9 mouse cellular contexts compared by ENCODE assay signal in genomic region chr2:130564063-130564462, GRCm38 (mm10). TPM values are rescaled to one million over a fixed set of nuclear protein-coding genes. Genes with fewer than 3 reads are reported as not detected.
DNase-seq lines count a peak whose midpoint lies in the region; ATAC-seq and TF ChIP-seq lines count a peak whose summit lies in the region.
"Had no signal": no experiment of that assay in that cellular context is flagged by ENCODE, and none has a peak within 500 bp of the region (broad histone marks: within the 10 kb centered on the region; RNA-seq: fewer than 3 reads in every experiment).

No protein-coding gene starts in this region.

- TF ChIP-seq CTCF in testis, adult 2 months (IDR thresholded peaks at IDR 0.05; ENCODE audit: control insufficient read depth, insufficient read depth, insufficient replicate concordance, low read depth, low read length): no peak

- H3K36me3 ChIP-seq in heart, embryonic 12.5 days: peaks cover 22% of the 10 kb centered on the region
- no peaks in the 10 kb centered on the region for H3K36me3 ChIP-seq in testis, adult 2 months (ENCODE audit: control insufficient read depth, insufficient read depth, low read length)
- no peaks in the 10 kb centered on the region for H3K36me3 ChIP-seq in hindbrain, embryonic 11.5 days (ENCODE audit: control insufficient read depth, insufficient read depth, low read length)
- H3K36me3 ChIP-seq in midbrain, embryonic 10.5 days: peaks cover 24% of the 10 kb centered on the region

- no peaks in the 10 kb centered on the region for H3K9me3 ChIP-seq in heart, embryonic 12.5 days (replicated peaks)
- no peaks in the 10 kb centered on the region for H3K9me3 ChIP-seq in hindbrain, embryonic 11.5 days (ENCODE audit: control insufficient read depth, low read length)
- no peaks in the 10 kb centered on the region for H3K9me3 ChIP-seq in midbrain, embryonic 10.5 days (replicated peaks)

- peak overlapping the region; percentile 49; the same call in 1 of the 2 replicates for H3K27ac ChIP-seq in heart, embryonic 12.5 days (ENCODE audit: poor library complexity, severe bottlenecking)
- H3K27ac ChIP-seq in testis, adult 2 months (ENCODE audit: control insufficient read depth, insufficient read depth, low read depth, low read length): no peak overlapping the region
- no peak overlapping the region for H3K27ac ChIP-seq in hindbrain, embryonic 11.5 days (ENCODE audit: low read depth, low read length)
- H3K27ac ChIP-seq in midbrain, embryonic 10.5 days (replicated peaks): peak overlapping the region; percentile 86

- peak overlapping the region; percentile 89 for H3K4me3 ChIP-seq in heart, embryonic 12.5 days
- H3K4me3 ChIP-seq in testis, adult 2 months (ENCODE audit: control insufficient read depth, low read depth, low read length): peak overlapping the region; percentile 88
- H3K4me3 ChIP-seq in hindbrain, embryonic 11.5 days (ENCODE audit: low read depth, low read length): peak overlapping the region; percentile 89
- peak overlapping the region; percentile 84 for H3K4me3 ChIP-seq in midbrain, embryonic 10.5 days

- no peak for DNase-seq in heart, postnatal 14 days
- DNase-seq in testis, postnatal 10 days (ENCODE audit: low spot score): no peak
- no peak for DNase-seq in hindbrain, embryonic 11.5 days (ENCODE audit: low spot score)
- no peak for DNase-seq in midbrain, embryonic 10.5 days (ENCODE audit: low spot score)
- no peak for DNase-seq in adrenal gland, adult 8-10 months
- no peak for DNase-seq in left cerebral cortex, adult 9 months (ENCODE audit: low spot score in 2 of 2)

- H3K4me2 ChIP-seq in heart, embryonic 12.5 days: peak overlapping the region; percentile 92
- H3K4me2 ChIP-seq in hindbrain, embryonic 11.5 days (replicated peaks; ENCODE audit: low read depth, low read length): peak overlapping the region; percentile 88

- peak; percentile 27 for ATAC-seq in heart, embryonic 12.5 days (ENCODE audit: insufficient number of reproducible peaks, low FRiP score)
- peak; percentile 51; the same call in 1 of the 2 replicates for ATAC-seq in hindbrain, embryonic 11.5 days (ENCODE audit: low FRiP score)

- no peak for TF ChIP-seq POLR2A in testis, adult 2 months (IDR thresholded peaks at IDR 0.05; ENCODE audit: control insufficient read depth, low read depth, low read length)

- intact Hi-C loops in heart, postnatal 14 days (cut with DNase I): loop anchor here (2.0 kb wide), 1 partner anchor 33 kb away; no protein-coding TSS in a partner anchor

- H3K27me3 ChIP-seq in heart, embryonic 12.5 days (replicated peaks): no peaks in the 10 kb centered on the region
- H3K27me3 ChIP-seq in testis, adult 2 months (ENCODE audit: control insufficient read depth, insufficient read depth, low read length): no peaks in the 10 kb centered on the region
- H3K27me3 ChIP-seq in hindbrain, embryonic 11.5 days (ENCODE audit: control insufficient read depth, insufficient read depth, low read length): no peaks in the 10 kb centered on the region
- no peaks in the 10 kb centered on the region for H3K27me3 ChIP-seq in midbrain, embryonic 10.5 days (ENCODE audit: low read depth, poor library complexity, severe bottlenecking)

- WGBS in heart, embryonic 12.5 days: under 1% methylated on average over 23 of the region's 23 CpGs
- WGBS in hindbrain, embryonic 11.5 days: 2% methylated on average over 22 of the region's 23 CpGs
- WGBS in midbrain, embryonic 10.5 days: 1% methylated on average over 23 of the region's 23 CpGs

- H3K4me1 ChIP-seq in heart, embryonic 12.5 days (replicated peaks): peaks cover 17% of the 10 kb centered on the region
- H3K4me1 ChIP-seq in testis, adult 2 months (ENCODE audit: control insufficient read depth, insufficient read depth, low read length): peaks cover 13% of the 10 kb centered on the region
- 0 out of 2 replicates have a peak, but pooled peaks cover 3% of the 10 kb centered on the region for H3K4me1 ChIP-seq in hindbrain, embryonic 11.5 days (replicated peaks; ENCODE audit: control insufficient read depth, insufficient read depth, low read length)
- H3K4me1 ChIP-seq in midbrain, embryonic 10.5 days: peaks cover 23% of the 10 kb centered on the region

- peak overlapping the region; percentile 87 for H3K9ac ChIP-seq in heart, embryonic 12.5 days
- peak overlapping the region; percentile 85 for H3K9ac ChIP-seq in hindbrain, embryonic 11.5 days (ENCODE audit: low read depth, low read length)

RNA-seq across cellular contexts. Expression of gene Mrps26, which starts 0.5 kb away (rescaled TPM):
- 66.9 and 67.2 TPM in 2 replicates for polyA plus RNA-seq in heart, embryonic 12.5 days (2016; fragmentation: Nextera tagmentation; extraction: Ambion mirVana)
- total RNA-seq in heart, postnatal 14 days (2021): 10 to 100 TPM; 64.9 to 76.1 TPM
- polyA plus RNA-seq in testis, adult 2 months (2012; rRNA removed): 22.4 and 30.2 TPM in 2 replicates
- 77.4 and 86.5 TPM in 2 replicates for polyA plus RNA-seq in hindbrain, embryonic 11.5 days (2014; fragmentation: Nextera tagmentation; extraction: Ambion mirVana)
- 84.8 and 89.0 TPM in 2 replicates for polyA plus RNA-seq in midbrain, embryonic 10.5 days (2016; fragmentation: Nextera tagmentation; extraction: Ambion mirVana)
- total RNA-seq in adrenal gland, adult 8-10 months (2022): 10 to 100 TPM; 61.0 to 68.6 (median 65.5) TPM

RNA-seq across cellular contexts. Expression of gene Oxt, which starts 11.9 kb away (rescaled TPM):
- not detected in 2 replicates for polyA plus RNA-seq in heart, embryonic 12.5 days (2016; fragmentation: Nextera tagmentation; extraction: Ambion mirVana)
- total RNA-seq in heart, postnatal 14 days (2021): not detected
- polyA plus RNA-seq in testis, adult 2 months (2012; rRNA removed): not detected in 2 replicates
- polyA plus RNA-seq in hindbrain, embryonic 11.5 days (2014; fragmentation: Nextera tagmentation; extraction: Ambion mirVana): not detected in 2 replicates
- not detected in 2 replicates for polyA plus RNA-seq in midbrain, embryonic 10.5 days (2016; fragmentation: Nextera tagmentation; extraction: Ambion mirVana)
- total RNA-seq in adrenal gland, adult 8-10 months (2022): not detected
- total RNA-seq: layer of hippocampus, postnatal 14 days had no signal

RNA-seq across cellular contexts. Expression of gene Avp, which starts 18.3 kb away (rescaled TPM):
- 0.54 and 0.96 TPM in 2 replicates for polyA plus RNA-seq in heart, embryonic 12.5 days (2016; fragmentation: Nextera tagmentation; extraction: Ambion mirVana)
- total RNA-seq in heart, postnatal 14 days (2021): 1 to 10 TPM in 1 of 2 experiments, under 1 TPM in 1; 0.88 to 1.2 TPM
- not detected in 2 replicates for polyA plus RNA-seq in testis, adult 2 months (2012; rRNA removed)
- polyA plus RNA-seq in hindbrain, embryonic 11.5 days (2014; fragmentation: Nextera tagmentation; extraction: Ambion mirVana): not detected in 2 replicates
- polyA plus RNA-seq in midbrain, embryonic 10.5 days (2016; fragmentation: Nextera tagmentation; extraction: Ambion mirVana): not detected in 2 replicates
- total RNA-seq in adrenal gland, adult 8-10 months (2022): not detected

Comparison
In these comparisons a context has a peak if more than half of its experiments do, and no peak if none do; other contexts are left out.
1. H3K27ac ChIP-seq: peak in heart, embryonic 12.5 days (single experiment) and midbrain, embryonic 10.5 days (single experiment); none in testis, adult 2 months (single experiment) and hindbrain, embryonic 11.5 days (single experiment).
2. Peak in every context shown above with its lines, with median percentiles within 50 percentile points of each other: H3K4me3 ChIP-seq.